Mouse (Mus musculus): ENCODE measurements around the gene Mgp.

DNA sequence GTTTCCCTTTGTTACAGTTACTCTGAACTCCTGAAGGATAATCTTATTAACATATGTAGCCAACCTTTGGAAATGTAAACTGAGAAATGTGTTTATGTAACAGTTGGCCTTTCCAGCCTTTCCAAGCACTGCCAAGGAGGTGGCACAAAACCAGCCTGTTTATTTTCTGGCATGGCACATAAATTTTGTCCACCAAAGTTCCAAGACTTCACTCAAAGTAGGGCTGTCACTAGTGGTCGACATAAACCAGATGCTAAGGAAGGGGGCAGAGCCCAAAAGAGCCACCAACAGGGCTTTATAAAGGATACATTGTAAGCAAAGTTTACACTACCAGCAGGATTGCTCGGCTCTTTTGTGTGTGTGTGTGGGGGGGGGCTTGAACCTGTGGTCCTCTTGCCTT lies 42.3 kb upstream of the Mgp start:
- no peak for TF ChIP-seq ZC3H11A (IDR thresholded peaks at IDR 0.05; ENCODE audit: borderline replicate concordance, low read depth, low read length)
- no peak for TF ChIP-seq HCFC1 (IDR thresholded peaks at IDR 0.05; ENCODE audit: borderline replicate concordance, insufficient read depth, low read length)
